Mouse (Mus musculus): ENCODE results near the gene Cabp2. TPM values are rescaled to one million over a fixed set of nuclear protein-coding genes. Genes with fewer than 3 reads are reported as not detected.

The Cabp2 gene
- polyA plus RNA-seq, 1 experiment = not detected

DNA sequence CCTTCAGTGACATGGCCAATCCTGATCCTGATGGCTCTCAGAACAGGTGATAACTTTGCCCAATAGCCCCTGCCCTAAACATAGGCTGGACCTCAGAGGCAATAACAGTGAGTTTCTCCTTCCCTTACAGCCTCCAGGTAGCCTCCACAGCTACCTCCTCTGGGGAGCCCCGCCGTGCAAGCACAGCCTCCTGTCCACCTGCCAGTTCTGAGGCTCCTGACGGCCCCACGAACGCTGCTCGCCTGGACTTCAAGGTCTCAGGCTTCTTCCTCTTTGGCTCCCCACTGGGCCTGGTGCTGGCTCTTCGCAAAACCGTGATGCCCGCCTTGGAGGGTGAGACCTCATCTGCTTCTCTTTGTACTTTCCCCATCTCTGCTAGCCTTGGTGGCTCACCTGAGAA is 27.2 kb downstream of the Cabp2 start:
- no peak overlapping the region for H3K4me3 ChIP-seq (ENCODE audit: insufficient read depth, low read length)
- TF ChIP-seq POLR2A (IDR thresholded peaks at IDR 0.05; ENCODE audit: low read depth, low read length) (no peak), CTCF (IDR thresholded peaks at IDR 0.05; ENCODE audit: borderline replicate concordance, insufficient read depth, low read length) (no peak)
- H3K4me1 ChIP-seq (ENCODE audit: control insufficient read depth, insufficient read depth, low read length) = 0 out of 2 replicates have a peak, but pooled peaks cover 2% of the 10 kb centered on the region
- no peak overlapping the region for H3K27ac ChIP-seq (ENCODE audit: insufficient read depth, low read length)

DNA sequence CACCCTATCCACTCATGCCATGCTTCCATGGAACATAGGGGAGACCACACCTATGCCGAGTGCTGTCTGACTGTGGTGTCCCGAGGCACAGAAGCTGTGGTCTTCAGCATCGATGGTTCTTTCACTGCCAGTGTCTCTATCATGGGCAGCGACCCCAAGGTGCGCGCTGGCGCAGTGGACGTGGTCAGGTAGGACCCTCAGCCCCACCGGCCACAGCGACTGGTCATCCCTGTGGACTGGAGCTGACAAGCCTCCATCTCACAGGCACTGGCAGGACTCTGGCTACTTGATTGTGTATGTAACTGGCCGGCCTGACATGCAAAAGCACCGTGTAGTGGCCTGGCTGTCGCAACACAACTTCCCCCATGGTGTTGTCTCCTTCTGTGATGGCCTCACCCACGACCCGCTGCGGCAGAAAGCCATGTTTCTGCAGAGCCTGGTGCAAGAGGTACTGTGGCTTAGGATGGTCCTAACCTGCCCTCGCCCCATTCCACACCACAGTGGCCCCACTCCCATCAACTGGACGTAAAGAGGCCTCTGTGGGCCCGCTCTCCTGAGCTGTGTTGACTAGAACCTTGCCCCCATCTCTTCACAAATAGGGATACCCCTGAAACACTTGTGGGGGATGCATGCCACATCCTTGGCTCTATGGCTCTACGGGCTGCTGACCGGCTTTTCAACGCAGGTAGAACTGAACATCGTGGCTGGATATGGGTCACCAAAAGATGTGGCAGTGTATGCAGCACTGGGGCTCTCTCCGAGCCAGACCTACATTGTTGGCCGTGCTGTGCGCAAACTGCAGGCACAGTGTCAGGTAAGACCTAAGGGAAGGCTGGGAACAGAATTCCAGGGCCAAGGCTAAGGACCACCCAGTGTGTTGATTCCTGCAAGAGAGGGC is 30.9 kb downstream of the Cabp2 start:
- Histone ChIP-seq H3K4me1 (ENCODE audit: control insufficient read depth, insufficient read depth, low read length) (0 out of 2 replicates have a peak, but pooled peaks cover 2% of the 10 kb centered on the region), H3K4me3 (ENCODE audit: insufficient read depth, low read length) (no peak overlapping the region), H3K27ac (ENCODE audit: insufficient read depth, low read length) (no peak overlapping the region)
- TF ChIP-seq POLR2A (IDR thresholded peaks at IDR 0.05; ENCODE audit: low read depth, low read length) (no peak), CTCF (IDR thresholded peaks at IDR 0.05; ENCODE audit: borderline replicate concordance, insufficient read depth, low read length) (no peak)

DNA sequence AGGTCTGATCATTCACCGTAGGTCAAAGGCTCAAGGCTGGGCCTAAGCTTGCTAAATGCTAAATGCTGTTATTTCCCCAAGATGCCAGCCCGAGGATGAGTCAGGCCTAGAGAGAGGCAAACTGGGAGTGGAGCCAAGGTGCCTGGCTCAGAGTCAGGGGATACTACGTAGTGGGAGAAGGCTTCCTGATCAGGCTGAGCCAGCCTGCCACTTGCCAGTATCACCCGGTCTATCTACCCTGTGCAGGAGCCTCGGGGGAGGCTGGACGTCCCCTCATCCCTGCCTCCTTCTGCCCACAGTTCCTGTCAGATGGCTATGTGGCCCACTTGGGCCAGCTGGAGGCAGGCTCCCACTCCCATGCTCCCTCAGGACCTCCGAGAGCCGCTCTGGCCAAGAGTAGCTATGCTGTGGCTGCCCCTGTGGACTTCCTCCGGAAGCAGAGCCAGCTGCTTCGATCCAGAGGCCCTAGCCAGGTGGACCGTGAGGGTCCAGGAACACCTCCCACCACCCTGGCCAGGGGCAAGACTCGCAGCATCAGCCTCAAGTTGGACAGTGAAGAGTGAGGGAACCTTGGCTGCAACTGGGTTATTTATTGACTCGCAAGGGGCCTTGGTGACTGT is 31.9 kb downstream of the Cabp2 start:
- Histone ChIP-seq H3K4me1 (ENCODE audit: control insufficient read depth, insufficient read depth, low read length) (0 out of 2 replicates have a peak, but pooled peaks cover 2% of the 10 kb centered on the region), H3K27ac (ENCODE audit: insufficient read depth, low read length) (peak overlapping the region; percentile 21), H3K4me3 (ENCODE audit: insufficient read depth, low read length) (no peak overlapping the region)
- TF ChIP-seq POLR2A (IDR thresholded peaks at IDR 0.05; ENCODE audit: low read depth, low read length) (no peak), CTCF (IDR thresholded peaks at IDR 0.05; ENCODE audit: borderline replicate concordance, insufficient read depth, low read length) (no peak)

DNA sequence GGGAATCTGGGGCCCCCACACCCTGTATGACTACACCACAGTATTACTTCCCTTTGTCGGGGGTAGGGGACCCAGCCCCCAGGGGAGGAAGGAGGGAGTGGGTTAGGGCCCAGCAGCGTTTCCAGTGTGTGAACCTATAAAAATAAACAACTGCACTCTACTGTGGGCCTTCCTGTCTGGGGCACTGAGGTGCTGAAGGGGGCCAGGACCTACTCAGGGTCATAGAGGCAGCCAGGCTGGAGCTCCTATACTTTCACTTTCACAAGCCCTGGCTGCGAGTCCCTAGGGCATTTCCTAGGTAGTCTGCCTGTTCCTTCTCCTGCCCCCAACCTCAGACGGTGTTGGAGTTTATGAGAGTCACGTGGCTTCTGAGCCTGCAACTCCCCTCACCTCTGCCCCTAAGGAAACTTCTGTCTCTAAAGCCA is 32.4 kb downstream of the Cabp2 start:
- TF ChIP-seq CTCF (IDR thresholded peaks at IDR 0.05; ENCODE audit: borderline replicate concordance, insufficient read depth, low read length) (no peak), POLR2A (IDR thresholded peaks at IDR 0.05; ENCODE audit: low read depth, low read length) (no peak)
- Histone ChIP-seq H3K4me3 (ENCODE audit: insufficient read depth, low read length) (no peak overlapping the region), H3K27ac (ENCODE audit: insufficient read depth, low read length) (peak overlapping the region; percentile 21), H3K4me1 (ENCODE audit: control insufficient read depth, insufficient read depth, low read length) (0 out of 2 replicates have a peak, but pooled peaks cover 2% of the 10 kb centered on the region)

DNA sequence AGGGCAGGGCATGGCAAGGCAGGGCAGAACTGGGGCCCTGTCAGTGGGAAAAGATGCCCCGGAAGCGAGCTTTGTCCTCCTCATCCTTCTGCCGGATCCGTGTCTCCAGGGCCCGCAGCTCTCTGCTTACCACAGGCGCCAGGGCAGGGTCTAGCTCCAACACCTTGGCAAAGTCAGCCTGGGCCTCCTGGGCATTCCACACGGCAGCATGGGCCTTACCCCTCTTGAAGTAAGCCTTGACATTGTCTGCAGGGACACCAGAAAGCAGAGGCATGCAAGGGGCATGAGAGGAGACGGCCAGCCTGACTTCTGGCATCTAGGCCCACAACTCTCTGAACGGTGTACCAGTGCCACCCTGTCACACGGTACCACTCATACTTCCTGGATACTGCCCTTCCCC is 33.2 kb downstream of the Cabp2 start:
- no peak overlapping the region for H3K27ac ChIP-seq (ENCODE audit: insufficient read depth, low read length)
- no peak overlapping the region for H3K4me3 ChIP-seq (ENCODE audit: insufficient read depth, low read length)
- TF ChIP-seq POLR2A (IDR thresholded peaks at IDR 0.05; ENCODE audit: low read depth, low read length) = no peak
- TF ChIP-seq CTCF (IDR thresholded peaks at IDR 0.05; ENCODE audit: borderline replicate concordance, insufficient read depth, low read length) = no peak

DNA sequence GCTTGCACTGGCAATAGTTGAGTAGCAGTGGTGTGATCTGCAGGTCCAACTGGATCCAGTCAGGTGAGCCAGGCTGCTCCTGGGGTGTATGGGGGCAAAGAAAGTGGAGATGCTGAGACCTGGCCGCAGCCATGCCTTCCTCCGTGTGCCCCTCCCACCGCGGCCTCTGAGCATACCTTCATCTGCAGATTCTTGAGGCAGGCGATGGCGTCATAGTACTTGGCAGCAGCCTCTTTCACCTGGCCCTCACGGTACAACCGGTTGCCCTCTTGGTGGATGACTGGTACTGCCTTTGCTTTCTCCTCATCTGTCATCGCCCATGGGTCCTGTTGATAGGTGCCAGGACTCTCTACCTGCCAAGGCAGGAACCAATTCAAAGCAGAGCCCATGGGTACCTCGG is 33.8 kb downstream of the Cabp2 start:
- Histone ChIP-seq H3K4me1 (ENCODE audit: control insufficient read depth, insufficient read depth, low read length) (0 out of 2 replicates have a peak, but pooled peaks cover 2% of the 10 kb centered on the region), H3K27ac (ENCODE audit: insufficient read depth, low read length) (no peak overlapping the region), H3K4me3 (ENCODE audit: insufficient read depth, low read length) (no peak overlapping the region)
- TF ChIP-seq POLR2A (IDR thresholded peaks at IDR 0.05; ENCODE audit: low read depth, low read length) = no peak
- TF ChIP-seq CTCF (IDR thresholded peaks at IDR 0.05; ENCODE audit: borderline replicate concordance, insufficient read depth, low read length) = no peak

More for the DNA sequence above, 33.2 kb downstream of the Cabp2 start:
- H3K4me1 ChIP-seq (ENCODE audit: control insufficient read depth, insufficient read depth, low read length) = 0 out of 2 replicates have a peak, but pooled peaks cover 2% of the 10 kb centered on the region

DNA sequence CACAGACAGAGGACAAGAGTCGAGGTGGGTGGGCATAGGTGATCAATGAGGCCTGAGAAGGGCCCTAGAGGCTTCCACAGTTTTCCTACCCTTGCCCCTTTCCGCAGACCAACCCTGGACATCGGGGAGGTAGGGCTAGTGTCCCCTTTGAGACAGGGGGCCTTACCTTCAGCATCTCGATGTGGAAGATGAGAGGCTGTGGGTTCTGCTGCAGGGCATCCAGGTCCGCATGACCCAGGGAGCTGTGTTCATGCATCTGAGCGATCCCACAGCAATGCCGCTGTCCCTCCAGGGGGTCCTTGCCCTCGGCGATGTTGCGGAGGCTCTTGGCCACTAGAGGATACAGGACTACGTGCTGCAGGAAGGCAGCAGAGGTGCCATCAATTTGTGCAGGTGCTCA is 34.4 kb downstream of the Cabp2 start:
- no peak for TF ChIP-seq CTCF (IDR thresholded peaks at IDR 0.05; ENCODE audit: borderline replicate concordance, insufficient read depth, low read length)
- no peak for TF ChIP-seq POLR2A (IDR thresholded peaks at IDR 0.05; ENCODE audit: low read depth, low read length)
- Histone ChIP-seq H3K27ac (ENCODE audit: insufficient read depth, low read length) (no peak overlapping the region), H3K4me1 (ENCODE audit: control insufficient read depth, insufficient read depth, low read length) (0 out of 2 replicates have a peak, but pooled peaks cover 2% of the 10 kb centered on the region), H3K4me3 (ENCODE audit: insufficient read depth, low read length) (no peak overlapping the region)

DNA sequence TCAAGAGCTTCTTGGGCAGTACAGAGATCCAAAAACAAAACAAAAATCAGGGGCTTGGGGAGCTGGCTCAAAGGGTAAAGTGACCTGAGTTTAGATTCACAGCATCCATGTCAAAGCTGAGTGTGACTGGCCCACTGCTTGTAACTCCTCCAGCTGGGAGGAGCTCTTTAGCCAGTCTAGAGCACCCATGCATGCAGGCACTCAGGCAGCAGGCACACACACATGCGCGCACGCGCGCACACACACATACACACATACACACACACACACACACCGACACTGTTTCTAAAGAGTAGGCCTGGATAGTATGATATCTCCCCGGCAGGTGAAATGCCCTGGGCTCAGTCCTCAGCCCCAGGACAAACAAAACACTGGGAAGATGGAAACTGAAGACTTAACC is 35.6 kb downstream of the Cabp2 start:
- Histone ChIP-seq H3K4me1 (ENCODE audit: control insufficient read depth, insufficient read depth, low read length) (0 out of 2 replicates have a peak, but pooled peaks cover 2% of the 10 kb centered on the region), H3K27ac (ENCODE audit: insufficient read depth, low read length) (no peak overlapping the region), H3K4me3 (ENCODE audit: insufficient read depth, low read length) (no peak overlapping the region)
- TF ChIP-seq CTCF (IDR thresholded peaks at IDR 0.05; ENCODE audit: borderline replicate concordance, insufficient read depth, low read length) (no peak), POLR2A (IDR thresholded peaks at IDR 0.05; ENCODE audit: low read depth, low read length) (no peak)

DNA sequence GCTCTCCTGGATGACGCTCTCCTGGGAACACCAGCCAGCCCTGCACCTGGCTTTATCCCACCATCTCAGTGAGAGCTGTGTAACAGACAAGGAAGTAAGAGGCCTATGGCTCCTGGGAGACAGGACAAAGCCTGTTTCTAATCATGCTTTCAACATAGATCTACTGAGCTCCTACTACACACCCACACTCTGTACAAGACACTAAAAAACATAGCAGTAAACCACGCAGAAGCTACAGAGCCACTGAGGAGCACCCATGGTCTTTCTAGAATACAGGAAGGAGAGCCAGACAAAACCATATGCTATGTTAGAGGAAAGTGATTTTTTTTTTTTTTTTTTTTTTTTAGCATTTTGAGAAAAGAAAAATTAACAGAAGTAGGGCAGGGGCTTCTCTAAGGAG is 37.0 kb downstream of the Cabp2 start:
- TF ChIP-seq POLR2A (IDR thresholded peaks at IDR 0.05; ENCODE audit: low read depth, low read length) (no peak), CTCF (IDR thresholded peaks at IDR 0.05; ENCODE audit: borderline replicate concordance, insufficient read depth, low read length) (no peak)
- Histone ChIP-seq H3K4me3 (ENCODE audit: insufficient read depth, low read length) (no peak overlapping the region), H3K27ac (ENCODE audit: insufficient read depth, low read length) (no peak overlapping the region), H3K4me1 (ENCODE audit: control insufficient read depth, insufficient read depth, low read length) (no peaks in the 10 kb centered on the region)
